Mouse (Mus musculus) kidney, postnatal 10 days (tissue): ENCODE data around the gene Olfr93.
"Not testable (repeated sequence)": the region's sequence is repeated elsewhere in the genome, so short reads cannot be mapped to it uniquely, and the experiment has no call there.

Experiments
- DNase-seq: peaks from one replicate; pipeline ENCODE4 v3.0.0; 2021; ENCODE audit warnings: mixed read lengths

The Olfr93 gene

GRCm38 (mm10) chr17:37161394-37161793, at the start of gene Olfr93:
Olfr93 (minus strand) TSS chr17:37161494.
- DNase-seq, result no peak

DNA sequence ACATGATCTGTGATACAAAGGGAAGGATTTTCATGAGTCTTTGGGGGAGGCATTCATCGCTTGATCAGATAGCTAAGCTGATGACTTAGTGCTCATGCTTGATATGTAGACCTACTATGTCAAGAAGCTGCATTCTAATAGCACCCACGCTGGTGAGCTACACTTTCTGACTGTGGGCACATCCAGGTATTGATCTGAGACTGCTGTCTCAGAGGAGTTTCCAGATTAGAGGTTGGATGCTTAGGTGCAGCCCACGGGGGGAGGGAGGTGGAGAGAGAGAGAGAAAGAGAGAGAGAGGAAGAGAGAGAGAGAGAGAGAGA, 42.6 kb upstream of the Olfr93 start:
- DNase-seq, result no peak

- peak; percentile 86 for DNase-seq
Measured at GRCm38 (mm10) chr17:37203206-37203916, 42.1 kb upstream of the Olfr93 start.

DNA sequence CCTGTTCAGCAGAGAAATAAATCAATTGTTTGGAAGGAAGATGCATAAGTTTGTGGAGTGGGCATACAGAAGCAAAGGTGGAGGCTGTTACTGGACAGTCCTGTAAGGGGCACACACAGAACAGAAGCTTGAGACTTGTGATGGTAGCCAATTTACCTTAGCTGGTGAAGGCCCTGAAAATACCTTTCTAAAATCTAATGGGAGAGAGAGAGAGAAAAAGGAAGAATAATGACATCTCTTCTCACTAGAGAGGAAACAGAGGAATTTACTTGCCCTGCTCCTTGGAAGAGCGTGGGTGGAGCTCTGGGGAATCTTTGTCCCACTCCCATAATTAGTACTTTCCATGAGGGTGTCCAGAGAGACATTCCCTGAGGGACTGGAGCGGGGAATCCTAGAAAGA, 39.6 kb upstream of the Olfr93 start, which contains the start of gene Olfr94:
Olfr94 (minus strand) TSS at position 101 of the 400 bp plus-strand sequence.
- no peak for DNase-seq

DNA sequence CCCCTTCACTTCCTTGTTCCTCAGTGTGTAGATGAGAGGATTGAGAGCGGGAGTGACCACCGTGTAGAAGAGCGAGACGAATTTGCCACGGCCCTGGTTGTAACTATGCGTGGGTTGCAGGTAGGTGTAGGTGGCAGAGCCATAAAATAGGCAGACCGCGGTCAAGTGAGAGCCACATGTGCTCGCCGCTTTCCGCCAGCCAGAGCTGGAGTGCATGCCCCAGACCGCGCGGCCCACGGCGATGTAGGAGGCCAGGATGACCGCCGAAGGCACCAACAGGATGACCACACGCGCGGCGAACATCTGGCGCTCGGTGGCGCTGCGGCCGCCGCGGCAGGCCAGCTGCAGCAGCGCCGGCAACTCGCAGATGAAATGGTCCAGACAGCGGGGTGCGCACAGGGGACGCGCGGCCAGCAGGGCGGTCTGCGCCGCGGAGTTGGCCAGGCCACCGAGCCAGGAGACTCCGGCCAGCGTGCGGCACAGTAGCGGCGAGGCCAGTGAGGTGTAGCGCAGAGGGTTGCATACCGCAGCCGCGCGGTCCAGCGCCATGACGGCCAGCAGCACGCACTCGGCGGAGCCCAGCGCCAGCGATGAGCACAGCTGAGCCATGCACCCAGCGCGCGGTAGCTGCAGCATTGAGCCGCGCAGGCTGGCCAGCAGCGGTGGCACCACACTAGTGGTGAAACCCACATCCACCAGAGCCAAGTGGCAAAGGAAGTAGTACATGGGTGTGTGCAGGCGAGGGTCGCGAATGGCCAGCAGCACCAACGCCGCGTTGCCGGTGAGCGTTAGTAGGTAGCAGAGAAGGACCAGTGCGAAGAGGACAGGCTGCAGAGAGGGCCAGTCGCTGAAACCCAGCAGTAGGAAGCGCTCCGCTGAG, 35.8 kb upstream of the Olfr93 start:
- DNase-seq, result peak; percentile 25

DNA sequence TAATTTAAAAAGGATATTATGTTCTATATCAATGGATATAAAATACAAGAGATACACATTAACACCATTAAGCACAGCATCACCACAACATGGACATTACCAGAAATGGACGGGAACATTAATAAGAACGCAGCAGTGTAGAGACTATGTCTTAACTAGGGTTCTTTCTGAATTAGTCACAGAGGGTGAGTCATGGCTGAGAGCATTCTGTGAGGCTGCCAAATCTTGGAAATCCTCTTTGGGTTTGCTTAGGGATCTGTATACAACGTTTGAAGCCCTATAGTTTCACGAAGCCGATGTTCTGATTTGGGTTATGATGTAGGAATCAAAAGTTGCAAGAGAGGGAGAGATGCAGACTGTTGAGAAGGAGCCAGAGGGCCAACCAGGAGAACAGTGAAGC, 33.5 kb upstream of the Olfr93 start:
- no peak for DNase-seq

DNA sequence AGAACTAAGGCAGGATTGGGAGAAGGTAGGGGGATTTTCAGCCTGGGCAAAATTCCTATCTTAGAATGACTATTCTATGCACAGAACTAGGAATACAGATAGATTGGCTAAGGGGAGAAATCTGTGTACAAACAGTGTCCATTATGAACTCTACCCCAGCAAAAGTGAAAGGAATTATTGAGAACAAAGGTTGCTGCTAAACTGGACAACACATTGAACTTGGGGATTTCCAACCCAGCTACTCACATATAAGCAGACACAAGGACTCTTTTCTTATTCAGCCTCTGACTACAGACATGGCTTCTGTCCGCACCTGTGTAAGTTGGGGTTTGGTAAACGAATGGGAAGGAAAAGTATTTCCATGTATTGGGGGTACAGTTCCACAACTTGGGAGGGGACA, 32.4 kb upstream of the Olfr93 start, which contains the start of gene Ubd:
Ubd (plus strand) TSS at position 237 of the 400 bp plus-strand sequence.
- no peak for DNase-seq

DNA sequence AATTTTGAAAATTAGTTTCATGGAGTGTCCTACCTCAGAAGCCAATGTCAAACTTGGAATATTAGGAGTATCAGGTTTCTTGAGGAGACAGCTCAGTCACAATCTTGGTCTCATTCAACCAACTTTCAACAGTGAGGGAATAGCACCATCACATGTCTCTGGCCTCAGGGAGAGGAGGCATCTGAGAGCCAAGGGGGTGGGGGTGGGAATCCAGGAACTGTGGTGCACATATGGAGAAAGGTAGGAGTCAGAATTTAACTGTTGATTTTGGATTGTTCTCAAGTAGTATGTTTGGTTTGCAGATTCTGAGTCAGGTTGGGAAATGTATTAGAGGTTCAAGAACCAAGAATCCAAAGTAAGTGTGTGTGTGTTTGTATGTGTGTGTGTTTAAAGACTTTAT, 31.7 kb upstream of the Olfr93 start:
- DNase-seq, result no peak

DNA sequence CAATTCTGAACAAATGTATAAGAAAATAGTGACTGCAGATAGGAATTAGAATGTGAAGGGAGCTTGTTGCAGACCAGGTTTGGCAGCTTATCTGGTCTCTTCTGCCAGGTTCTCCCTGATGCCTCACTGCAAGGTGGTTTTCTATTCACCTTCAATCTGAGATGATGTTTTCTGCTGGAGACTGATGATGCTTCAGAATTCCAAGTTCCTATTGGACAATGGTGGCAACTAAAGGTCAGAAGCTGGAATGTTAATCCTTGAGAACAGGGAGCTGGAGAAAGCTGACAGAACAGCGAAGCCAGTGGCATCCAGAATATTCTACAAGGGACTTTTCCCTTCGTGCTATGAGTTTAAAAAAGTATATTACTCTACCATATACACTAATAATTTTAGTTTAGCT, 29.4 kb upstream of the Olfr93 start:
- DNase-seq, result peak; percentile 56

GRCm38 (mm10) chr17:37185474-37185873, 24.2 kb upstream of the Olfr93 start:
- no peak for DNase-seq

DNA sequence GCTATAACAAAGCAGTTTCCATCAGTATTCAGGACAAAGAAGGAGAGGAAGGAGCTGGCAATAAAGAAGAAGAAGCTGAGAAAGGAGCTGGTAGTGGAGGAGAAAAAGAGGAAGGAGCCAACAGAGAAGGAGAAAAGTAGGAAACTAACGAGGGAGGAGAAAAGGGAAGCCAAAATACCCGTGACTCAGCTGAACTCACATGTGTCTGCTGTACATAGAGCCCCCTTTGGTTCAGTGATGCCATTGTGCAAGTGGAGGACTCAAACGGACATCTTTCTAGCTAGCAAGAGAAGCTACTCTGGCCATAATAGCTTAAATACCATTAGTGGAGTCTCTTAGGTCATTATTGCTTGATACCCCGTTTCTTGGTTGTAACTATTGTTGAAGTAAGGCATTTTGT, 29.9 kb downstream of the Olfr93 start:
- DNase-seq, result not testable (repeated sequence)

DNA sequence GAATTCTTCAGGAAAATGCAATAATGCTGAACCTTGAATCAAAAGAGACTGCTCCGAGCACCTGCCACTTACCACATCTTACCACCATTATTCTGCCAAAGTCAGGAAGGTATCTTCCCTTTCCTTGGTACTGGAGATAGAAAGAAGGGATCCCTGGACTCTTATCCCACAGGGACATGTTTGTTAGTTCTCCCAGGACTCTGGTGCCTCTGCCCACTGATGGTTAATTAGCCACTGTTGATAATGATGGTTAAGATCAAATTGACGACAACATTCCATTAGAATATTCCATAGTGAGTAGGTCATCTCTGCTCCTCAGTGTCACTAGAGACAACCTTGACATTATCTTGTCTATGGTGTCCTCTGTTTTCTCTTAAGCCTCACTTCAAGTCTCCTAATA, 41.3 kb downstream of the Olfr93 start, which contains the start of gene Olfr92:
Olfr92 (minus strand) TSS at position 101 of the 400 bp plus-strand sequence.
- no peak for DNase-seq

- DNase-seq, result no peak
Measured at GRCm38 (mm10) chr17:37098178-37098577, 63.1 kb downstream of the Olfr93 start, which contains the start of gene Olfr91. Olfr91 (minus strand) TSS chr17:37098278.

- no peak for DNase-seq
Measured at GRCm38 (mm10) chr17:37093289-37093688, 68.0 kb downstream of the Olfr93 start.

- DNase-seq, result no peak
Measured at GRCm38 (mm10) chr17:37092198-37092597, 69.1 kb downstream of the Olfr93 start.
